Mouse (Mus musculus) liver, postnatal 0 days (tissue): ENCODE data around the gene Crip2. TPM values are rescaled to one million over a fixed set of nuclear protein-coding genes. Genes with fewer than 3 reads are reported as not detected.

Source experiments
- ATAC-seq: fragments of 200-750 bp; cut with Nextera tagmentation; 2 replicates; pipeline ENCODE4 v1.8.0; 2017; ENCODE audit warnings: mild to moderate bottlenecking, moderate library complexity
- DNase-seq: peaks from one replicate; pipeline ENCODE4 v3.0.0-alpha.2; 2016
- H3K27ac ChIP-seq: fragments of 300-500 bp; sonication (generic); 2 replicates; pipeline ENCODE4 v1.5.1; 2014; ENCODE audit warnings: antibody characterized with exemption, moderate library complexity, mild to moderate bottlenecking, low read depth
- H3K27me3 ChIP-seq: fragments of 300-500 bp; sonication (generic); 2 replicates; pipeline ENCODE4 v1.6.1; 2014; ENCODE audit warnings: low read length, control low read depth, mixed read lengths; ENCODE audit not compliant: insufficient read depth
- H3K36me3 ChIP-seq: fragments of 300-500 bp; sonication (generic); replicated peaks from 2 replicates; pipeline ENCODE4 v1.6.1; 2014; ENCODE audit warnings: mild to moderate bottlenecking, control low read depth, low read length, moderate library complexity, mixed read lengths; ENCODE audit not compliant: insufficient read depth
- H3K4me1 ChIP-seq: fragments of 300-500 bp; sonication (generic); 2 replicates; pipeline ENCODE4 v1.6.1; 2014; ENCODE audit warnings: antibody characterized with exemption, mild to moderate bottlenecking, control low read depth; ENCODE audit not compliant: insufficient read depth
- H3K4me2 ChIP-seq: fragments of 300-500 bp; sonication (generic); 2 replicates; pipeline ENCODE4 v1.6.1; 2014; ENCODE audit warnings: low read depth, mild to moderate bottlenecking, low read length, moderate library complexity, mixed read lengths
- H3K4me3 ChIP-seq: fragments of 300-500 bp; sonication (generic); 2 replicates; pipeline ENCODE4 v1.5.1; 2014; ENCODE audit warnings: low read depth, low read length
- H3K9ac ChIP-seq: fragments of 300-500 bp; sonication (generic); replicated peaks from 2 replicates; pipeline ENCODE4 v1.6.1; 2014; ENCODE audit warnings: mild to moderate bottlenecking, moderate library complexity
- H3K9me3 ChIP-seq: fragments of 300-500 bp; sonication (generic); 2 replicates; pipeline ENCODE4 v1.6.1; 2016; ENCODE audit warnings: mild to moderate bottlenecking, control low read depth, low read length, mixed read lengths
- CTCF ChIP-seq: sonication (generic); IDR thresholded peaks from 2 replicates; pipeline ENCODE4 v1.5.1; 2016; ENCODE audit warnings: antibody characterized with exemption, low read depth
- EP300 ChIP-seq: IDR thresholded peaks from 2 replicates; pipeline ENCODE4 v1.6.1; 2016; ENCODE audit warnings: antibody characterized with exemption, low read depth, mild to moderate bottlenecking
- WGBS: fragments of 180-500 bp; shearing (Covaris S2); extraction: QIAGEN DNeasy Blood & Tissue Kit; methylation state at CpG from one replicate; pipeline ENCODE4 v1.1.7; 2014; ENCODE audit not compliant: insufficient replicate concordance; 5-methylcytosine and 5-hydroxymethylcytosine counted together
- polyA plus RNA-seq: library from polyadenylated mRNA; unstranded; fragments of >200 nt; fragmentation: Nextera tagmentation; extraction: Ambion mirVana; gene quantifications from 2 replicates; pipeline ENCODE4 v1.2.1, GENCODE M21; 2015

Gene Crip2
- polyA plus RNA-seq, 1 experiment from 2014 or later = 67.4 TPM

DNA sequence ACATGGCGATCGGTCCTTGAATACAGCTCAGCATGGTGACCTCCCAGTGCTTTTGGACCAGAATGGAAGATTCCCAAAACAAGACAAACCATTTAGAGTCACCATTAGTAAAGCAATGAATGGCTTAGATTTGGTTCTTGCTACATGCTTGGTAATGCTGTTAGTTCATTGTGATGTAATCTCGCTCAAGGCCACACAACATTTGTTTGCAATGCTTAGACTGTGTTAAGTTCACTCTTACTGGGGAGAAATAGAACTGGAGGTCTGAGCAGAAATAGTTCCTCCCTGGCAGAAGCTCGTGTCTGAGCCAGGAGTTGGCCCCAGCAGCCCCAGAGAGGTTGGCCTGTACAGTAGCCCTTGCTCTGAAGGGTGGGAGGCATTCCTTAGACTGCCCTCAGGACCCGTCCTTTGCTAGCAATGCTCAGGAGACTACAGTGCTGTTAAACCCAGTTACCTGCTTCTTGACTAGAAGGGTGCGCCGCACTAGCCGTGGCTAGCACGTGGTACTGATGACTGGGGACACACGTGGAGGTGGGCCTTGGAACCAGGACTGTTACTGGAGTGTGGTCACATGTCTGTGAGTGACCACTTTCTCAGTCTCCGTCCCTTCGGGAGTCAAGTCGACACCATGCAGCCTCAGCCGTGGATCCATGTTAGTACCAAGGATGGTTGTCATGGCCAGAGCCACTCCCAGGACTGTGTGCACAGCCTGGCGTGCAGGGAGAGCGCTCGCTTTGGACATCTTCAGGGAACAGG lies 31.3 kb upstream of the Crip2 start:
- DNase-seq (no peak), ATAC-seq (peak; percentile 35; the same call in 1 of the 2 replicates)
- TF ChIP-seq EP300 (no peak), CTCF (no peak)
- H3K4me3 ChIP-seq = no peak overlapping the region
- H3K27ac ChIP-seq = peak overlapping the region; percentile 61
- H3K9ac ChIP-seq = no peak overlapping the region
- 0 out of 2 replicates have a peak, but pooled peaks cover 11% of the 10 kb centered on the region for H3K36me3 ChIP-seq
- 85% methylated on average over 17 of the region's 17 CpGs for WGBS
- H3K9me3 ChIP-seq = no peaks in the 10 kb centered on the region
- H3K27me3 ChIP-seq = no peaks in the 10 kb centered on the region
- peaks cover 47% of the 10 kb centered on the region for H3K4me1 ChIP-seq
- H3K4me2 ChIP-seq = no peak overlapping the region

DNA sequence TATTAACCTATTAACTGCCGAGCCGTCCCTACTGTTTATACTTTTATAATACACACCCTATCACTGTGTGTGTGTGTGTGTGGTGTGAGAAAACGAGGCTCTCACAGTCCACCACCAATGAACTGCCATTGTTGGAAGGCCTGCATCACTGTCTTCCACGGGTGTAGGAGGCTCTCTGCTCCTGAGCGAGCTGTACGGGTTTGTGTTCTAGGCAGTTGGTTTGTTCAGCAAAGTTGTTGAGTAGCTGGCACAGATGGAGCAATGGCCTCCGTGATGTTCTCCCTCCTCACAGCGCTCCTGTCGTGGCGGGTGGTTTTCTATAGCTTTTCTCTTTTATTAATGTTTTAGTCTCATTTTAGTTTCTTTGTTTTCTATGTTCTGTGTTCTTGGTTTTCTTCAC lies 30.2 kb upstream of the Crip2 start:
- ATAC-seq (no peak), DNase-seq (no peak)
- H3K36me3 ChIP-seq = peaks cover 14% of the 10 kb centered on the region; the same call in 1 of the 2 replicates
- no peaks in the 10 kb centered on the region for H3K27me3 ChIP-seq
- no peak overlapping the region for H3K4me3 ChIP-seq
- H3K4me1 ChIP-seq = peaks cover 36% of the 10 kb centered on the region
- no peak overlapping the region for H3K9ac ChIP-seq
- TF ChIP-seq EP300 (no peak), CTCF (no peak)
- no peak overlapping the region for H3K27ac ChIP-seq
- WGBS = 86% methylated on average over 10 of the region's 10 CpGs
- no peaks in the 10 kb centered on the region for H3K9me3 ChIP-seq
- no peak overlapping the region for H3K4me2 ChIP-seq

- Histone ChIP-seq H3K4me1 (peaks cover 3% of the 10 kb centered on the region; the same call in 1 of the 2 replicates), H3K9me3 (no peaks in the 10 kb centered on the region), H3K4me2 (no peak overlapping the region), H3K27me3 (no peaks in the 10 kb centered on the region), H3K27ac (no peak overlapping the region), H3K9ac (no peak overlapping the region), H3K4me3 (no peak overlapping the region), H3K36me3 (peaks cover 32% of the 10 kb centered on the region)
- DNase-seq (no peak), ATAC-seq (no peak)
- 83% methylated on average over 4 of the region's 4 CpGs for WGBS
- TF ChIP-seq CTCF = no peak
- no peak for TF ChIP-seq EP300
These were observed 25.9 kb upstream of the Crip2 start for GRCm38 (mm10) chr12:113114141-113114540.

GRCm38 (mm10) chr12:113114856-113115538 lies 25.0 kb upstream of the Crip2 start:
- Histone ChIP-seq H3K9me3 (no peaks in the 10 kb centered on the region), H3K4me2 (no peak overlapping the region), H3K27ac (no peak overlapping the region), H3K27me3 (no peaks in the 10 kb centered on the region), H3K9ac (no peak overlapping the region), H3K4me1 (0 out of 2 replicates have a peak, but pooled peaks cover 3% of the 10 kb centered on the region), H3K36me3 (peaks cover 35% of the 10 kb centered on the region), H3K4me3 (no peak overlapping the region)
- 79% methylated on average over 16 of the region's 16 CpGs for WGBS
- DNase-seq = no peak
- no peak for ATAC-seq
- no peak for TF ChIP-seq CTCF
- no peak for TF ChIP-seq EP300

DNA sequence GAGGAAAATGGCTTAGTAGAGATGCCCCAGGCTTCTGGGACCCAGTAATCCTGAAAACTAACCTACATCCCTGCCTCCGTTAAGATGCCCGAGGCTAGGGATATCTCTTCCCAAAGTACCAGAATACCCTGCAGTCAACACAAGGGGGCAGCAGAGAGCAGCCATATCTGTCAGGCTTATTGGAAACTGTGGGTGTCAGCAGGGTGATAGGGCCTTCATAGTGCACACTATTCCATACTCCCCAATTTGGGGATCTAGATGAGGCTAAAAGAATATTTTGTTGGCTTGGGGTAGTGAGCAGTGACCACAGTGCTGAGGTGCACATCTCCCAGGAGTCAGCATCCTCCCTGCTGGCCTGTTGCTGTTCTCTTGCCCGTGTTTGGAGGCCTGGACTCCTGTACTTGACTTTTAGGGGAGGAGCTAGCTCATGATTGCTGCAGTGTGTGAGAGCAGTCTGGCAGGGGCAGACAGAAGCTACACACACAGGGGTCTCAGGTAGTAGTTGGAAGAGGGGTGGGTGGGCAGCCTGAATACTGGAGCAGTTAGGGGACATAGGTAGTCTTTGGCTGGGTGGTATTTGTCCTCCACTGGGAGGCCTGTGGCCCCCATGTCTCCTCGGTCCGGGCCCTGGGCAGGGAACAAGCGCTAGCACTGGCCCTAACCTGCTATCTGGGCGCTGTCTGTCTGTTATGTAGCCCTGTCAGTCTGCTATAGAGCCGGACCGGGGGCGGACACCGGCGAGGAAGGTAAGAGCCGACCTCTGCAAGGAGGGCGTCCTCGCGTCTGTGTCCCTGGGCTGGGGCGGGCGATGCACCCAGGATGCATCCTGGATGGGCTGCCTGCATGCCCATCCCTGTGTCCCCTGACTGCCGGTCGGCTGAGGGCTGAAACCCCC lies 20.3 kb upstream of the Crip2 start:
- no peaks in the 10 kb centered on the region for H3K9me3 ChIP-seq
- no peak overlapping the region for H3K4me3 ChIP-seq
- H3K4me2 ChIP-seq = no peak overlapping the region
- 89% methylated on average over 20 of the region's 20 CpGs for WGBS
- DNase-seq (peak; percentile 87), ATAC-seq (peak; percentile 76)
- H3K27ac ChIP-seq = no peak overlapping the region
- H3K4me1 ChIP-seq = no peaks in the 10 kb centered on the region
- no peaks in the 10 kb centered on the region for H3K27me3 ChIP-seq
- H3K9ac ChIP-seq = no peak overlapping the region
- no peak for TF ChIP-seq EP300
- TF ChIP-seq CTCF = peak; percentile 98
- H3K36me3 ChIP-seq = peaks cover 68% of the 10 kb centered on the region

- Histone ChIP-seq H3K9ac (no peak overlapping the region), H3K4me1 (no peaks in the 10 kb centered on the region), H3K4me3 (no peak overlapping the region), H3K36me3 (peaks cover 88% of the 10 kb centered on the region), H3K4me2 (no peak overlapping the region), H3K9me3 (no peaks in the 10 kb centered on the region), H3K27me3 (no peaks in the 10 kb centered on the region), H3K27ac (no peak overlapping the region)
- WGBS = 73% methylated on average over 6 of the region's 6 CpGs
- DNase-seq (no peak), ATAC-seq (0 out of 2 replicates have a peak, but pooled peaks have one; percentile 27)
- TF ChIP-seq EP300 (no peak), CTCF (no peak)
These were observed 15.3 kb upstream of the Crip2 start for GRCm38 (mm10) chr12:113124726-113125125.
